Comparison of ENCODE assay signal across 14 mouse cellular contexts in genomic region chr19:5530138-5530524, GRCm38 (mm10). TPM values are rescaled to one million over a fixed set of nuclear protein-coding genes. Genes with fewer than 3 reads are reported as not detected.
DNase-seq lines count a peak whose midpoint lies in the region; ATAC-seq and TF ChIP-seq lines count a peak whose summit lies in the region.
"Had no signal": no experiment of that assay in that cellular context is flagged by ENCODE, and none has a peak within 500 bp of the region (broad histone marks: within the 10 kb centered on the region; RNA-seq: fewer than 3 reads in every experiment).

No protein-coding gene starts in this region.

- no peak for TF ChIP-seq RAD21 in CH12.LX (IDR thresholded peaks at IDR 0.05; ENCODE audit: low read depth, low read length)

- in situ Hi-C loops in CH12.LX (cut with MboI; ENCODE audit: low pct_ligation_motif_present, low pct_unique_long_range_greater_than_20kb, low sequenced_read_pairs), result no loop called here

- WGBS in embryonic facial prominence, embryonic 13.5 days, result 51% methylated on average over 7 of the region's 7 CpGs
- WGBS in embryonic facial prominence, embryonic 10.5 days, result 58% methylated on average over 7 of the region's 7 CpGs
- WGBS in kidney, embryonic 15.5 days, result 46% methylated on average over 7 of the region's 7 CpGs
- 17% methylated on average over 7 of the region's 7 CpGs for WGBS in midbrain, embryonic 13.5 days

- peaks cover 10% of the 10 kb centered on the region for H3K4me1 ChIP-seq in embryonic facial prominence, embryonic 13.5 days
- H3K4me1 ChIP-seq in embryonic facial prominence, embryonic 10.5 days, result peaks cover 9% of the 10 kb centered on the region
- H3K4me1 ChIP-seq in kidney, embryonic 15.5 days, result peaks cover 17% of the 10 kb centered on the region
- H3K4me1 ChIP-seq in CH12.LX (ENCODE audit: control insufficient read depth in 1 of 2, insufficient read depth in 2 of 2), result peaks cover 10 to 33% of the 10 kb centered on the region in 2 experiments
- peaks cover 19% of the 10 kb centered on the region for H3K4me1 ChIP-seq in midbrain, embryonic 13.5 days (replicated peaks)

- H3K9me3 ChIP-seq in embryonic facial prominence, embryonic 13.5 days, result no peaks in the 10 kb centered on the region
- H3K9me3 ChIP-seq in embryonic facial prominence, embryonic 10.5 days, result no peaks in the 10 kb centered on the region
- no peaks in the 10 kb centered on the region for H3K9me3 ChIP-seq in kidney, embryonic 15.5 days (replicated peaks)
- no peaks in the 10 kb centered on the region for H3K9me3 ChIP-seq in CH12.LX (replicated peaks; ENCODE audit: low read length)
- H3K9me3 ChIP-seq in midbrain, embryonic 13.5 days, result no peaks in the 10 kb centered on the region
- H3K9me3 ChIP-seq: G1E had no signal

- H3K27ac ChIP-seq in embryonic facial prominence, embryonic 13.5 days, result peak overlapping the region; percentile 23; the same call in 1 of the 2 replicates
- no peak overlapping the region for H3K27ac ChIP-seq in embryonic facial prominence, embryonic 10.5 days (replicated peaks)
- H3K27ac ChIP-seq in kidney, embryonic 15.5 days, result peak overlapping the region; percentile 92
- H3K27ac ChIP-seq in CH12.LX (ENCODE audit: insufficient read depth, low read depth), result no peak overlapping the region
- peak overlapping the region; percentile 19; the same call in 1 of the 2 replicates for H3K27ac ChIP-seq in midbrain, embryonic 13.5 days

- H3K9ac ChIP-seq in embryonic facial prominence, embryonic 13.5 days, result no peak overlapping the region
- no peak overlapping the region for H3K9ac ChIP-seq in kidney, embryonic 15.5 days
- H3K9ac ChIP-seq in CH12.LX (ENCODE audit: insufficient read depth, low read depth), result no peak overlapping the region
- no peak overlapping the region for H3K9ac ChIP-seq in midbrain, embryonic 13.5 days (replicated peaks)

- no peak overlapping the region for H3K4me3 ChIP-seq in embryonic facial prominence, embryonic 13.5 days
- H3K4me3 ChIP-seq in embryonic facial prominence, embryonic 10.5 days, result no peak overlapping the region
- H3K4me3 ChIP-seq in kidney, embryonic 15.5 days (replicated peaks), result no peak overlapping the region
- no peak overlapping the region for H3K4me3 ChIP-seq in CH12.LX (replicated peaks in 1 of 3; ENCODE audit: low read depth in 2 of 3, low read length in 2 of 3, poor library complexity in 1 of 3)
- H3K4me3 ChIP-seq in midbrain, embryonic 13.5 days (replicated peaks), result no peak overlapping the region
- H3K4me3 ChIP-seq: erythroblast, embryonic 14.5 days had no signal

- no peaks in the 10 kb centered on the region for H3K79me2 ChIP-seq in CH12.LX (replicated peaks; ENCODE audit: control insufficient read depth, extremely low read depth, insufficient read depth, poor library complexity, severe bottlenecking)

- H3K4me2 ChIP-seq in embryonic facial prominence, embryonic 13.5 days, result peak overlapping the region; percentile 58; the same call in 1 of the 2 replicates
- peak overlapping the region; percentile 55 for H3K4me2 ChIP-seq in kidney, embryonic 15.5 days
- peak overlapping the region; percentile 100; the same call in 1 of the 2 replicates for H3K4me2 ChIP-seq in CH12.LX (ENCODE audit: insufficient read depth, low read depth, poor library complexity, severe bottlenecking)
- H3K4me2 ChIP-seq in midbrain, embryonic 13.5 days (replicated peaks), result no peak overlapping the region; the same call in 1 of the 2 replicates

- no peak for TF ChIP-seq POLR2A in CH12.LX (IDR thresholded peaks at IDR 0.05; ENCODE audit: low read depth, low read length)

- H3K27me3 ChIP-seq in embryonic facial prominence, embryonic 13.5 days, result peaks cover 3% of the 10 kb centered on the region
- H3K27me3 ChIP-seq in embryonic facial prominence, embryonic 10.5 days (replicated peaks; ENCODE audit: low read depth, poor library complexity, severe bottlenecking), result peaks cover 31% of the 10 kb centered on the region
- no peaks in the 10 kb centered on the region for H3K27me3 ChIP-seq in kidney, embryonic 15.5 days
- peaks cover 18% of the 10 kb centered on the region for H3K27me3 ChIP-seq in CH12.LX (replicated peaks)
- H3K27me3 ChIP-seq in midbrain, embryonic 13.5 days, result peaks cover 12% of the 10 kb centered on the region; the same call in 1 of the 2 replicates

- dilution Hi-C loops in CH12.LX (cut with MboI; ENCODE audit: extremely low pct_ligation_motif_present, extremely low pct_unique_long_range_greater_than_20kb, low sequenced_read_pairs), result no loop called here

- TF ChIP-seq CTCF in CH12.LX (conservative IDR thresholded peaks at IDR 0.05 in 1 of 2, IDR thresholded peaks at IDR 0.05 in 1 of 2; ENCODE audit: low read depth in 2 of 2, low read length in 2 of 2), result no peak

- TF ChIP-seq EP300 in CH12.LX (IDR thresholded peaks at IDR 0.05; ENCODE audit: low read length), result no peak

- no peak for DNase-seq in embryonic facial prominence, embryonic 10.5 days (ENCODE audit: low spot score)
- DNase-seq in kidney, adult 8-10 months, result no peak
- DNase-seq in CH12.LX (ENCODE audit: extremely low read depth), result no peak
- no peak for DNase-seq in layer of hippocampus, postnatal 14 days (ENCODE audit: low spot score in 2 of 2)
- DNase-seq in adrenal gland, postnatal 4 days (ENCODE audit: low spot score in 2 of 2), result no peak
- DNase-seq: left cerebral cortex, postnatal 4 days; lung, postnatal 4 days; right cerebral cortex, postnatal 25 days had no signal

- no peaks in the 10 kb centered on the region for H3K36me3 ChIP-seq in embryonic facial prominence, embryonic 13.5 days
- no peaks in the 10 kb centered on the region for H3K36me3 ChIP-seq in embryonic facial prominence, embryonic 10.5 days (replicated peaks)
- no peaks in the 10 kb centered on the region for H3K36me3 ChIP-seq in kidney, embryonic 15.5 days
- no peaks in the 10 kb centered on the region for H3K36me3 ChIP-seq in CH12.LX (replicated peaks in 1 of 2; ENCODE audit: control insufficient read depth in 1 of 2, insufficient read depth in 1 of 2, low read length in 1 of 2)
- no peaks in the 10 kb centered on the region for H3K36me3 ChIP-seq in midbrain, embryonic 13.5 days
- H3K36me3 ChIP-seq: G1E had no signal

- no peak for ATAC-seq in embryonic facial prominence, embryonic 13.5 days (ENCODE audit: insufficient number of reproducible peaks, insufficient read depth, low FRiP score, low TSS enrichment, low read depth)
- ATAC-seq in kidney, embryonic 15.5 days (replicated peaks; ENCODE audit: low FRiP score), result no peak
- no peak for ATAC-seq in midbrain, embryonic 13.5 days

RNA-seq across cellular contexts. Expression of gene Snx32, which starts 19.8 kb away (rescaled TPM):
- 9.7 and 11.7 TPM in 2 replicates for polyA plus RNA-seq in embryonic facial prominence, embryonic 13.5 days (2015; fragmentation: Nextera tagmentation; extraction: Ambion mirVana)
- 6.3 and 8.4 TPM in 2 replicates for polyA plus RNA-seq in embryonic facial prominence, embryonic 10.5 days (2016; fragmentation: Nextera tagmentation; extraction: Ambion mirVana)
- polyA plus RNA-seq in kidney, embryonic 15.5 days (2015; fragmentation: Nextera tagmentation; extraction: Ambion mirVana), result 7.5 and 9.3 TPM in 2 replicates
- total RNA-seq in CH12.LX (2012; rRNA removed) (2.7 and 2.8 TPM in 2 replicates), CH12.LX (2014; rRNA removed) (0.75 and 0.96 TPM in 2 replicates)
- polyA plus RNA-seq in CH12.LX (2012; ENCODE audit: insufficient read length, low read depth), result 1.2 and 2.4 TPM in 2 replicates
- 70.4 and 73.6 TPM in 2 replicates for polyA plus RNA-seq in midbrain, embryonic 13.5 days (2015; fragmentation: Nextera tagmentation; extraction: Ambion mirVana)
- total RNA-seq in layer of hippocampus, postnatal 14 days (2021), result 10 to 100 TPM; 70.5 to 74.2 TPM
- 10 to 100 TPM; 15.1 to 16.0 TPM for total RNA-seq in adrenal gland, postnatal 4 days (2021)

RNA-seq across cellular contexts. Expression of gene 1700020D05Rik, which starts 26.5 kb away (rescaled TPM):
- not detected in 2 replicates for polyA plus RNA-seq in embryonic facial prominence, embryonic 13.5 days (2015; fragmentation: Nextera tagmentation; extraction: Ambion mirVana)
- polyA plus RNA-seq in embryonic facial prominence, embryonic 10.5 days (2016; fragmentation: Nextera tagmentation; extraction: Ambion mirVana), result not detected in 2 replicates
- polyA plus RNA-seq in kidney, embryonic 15.5 days (2015; fragmentation: Nextera tagmentation; extraction: Ambion mirVana), result 0.30 and 0.32 TPM in 2 replicates
- 0.25 and 0.34 TPM in 2 replicates for total RNA-seq in CH12.LX (2012; rRNA removed)
- total RNA-seq in CH12.LX (2014; rRNA removed), result 0.23 TPM in 1 of 2 replicates, not detected in the other
- 0.33 TPM in 1 of 2 replicates, not detected in the other for polyA plus RNA-seq in CH12.LX (2012; ENCODE audit: insufficient read length, low read depth)
- polyA plus RNA-seq in midbrain, embryonic 13.5 days (2015; fragmentation: Nextera tagmentation; extraction: Ambion mirVana), result 0.26 and 0.27 TPM in 2 replicates
- total RNA-seq in layer of hippocampus, postnatal 14 days (2021), result 1 to 10 TPM; 6.3 to 8.1 TPM
- 1 to 10 TPM; 3.0 to 3.5 TPM for total RNA-seq in adrenal gland, postnatal 4 days (2021)
- polyA plus RNA-seq: heart, embryonic 11.5 days had no signal

RNA-seq across cellular contexts. Expression of gene Ovol1, which starts 30.3 kb away (rescaled TPM):
- polyA plus RNA-seq in embryonic facial prominence, embryonic 13.5 days (2015; fragmentation: Nextera tagmentation; extraction: Ambion mirVana), result 5.8 and 6.4 TPM in 2 replicates
- 0.83 and 1.3 TPM in 2 replicates for polyA plus RNA-seq in embryonic facial prominence, embryonic 10.5 days (2016; fragmentation: Nextera tagmentation; extraction: Ambion mirVana)
- polyA plus RNA-seq in kidney, embryonic 15.5 days (2015; fragmentation: Nextera tagmentation; extraction: Ambion mirVana), result 11.3 and 12.0 TPM in 2 replicates
- not detected in 2 replicates for total RNA-seq in CH12.LX (2012; rRNA removed)
- total RNA-seq in CH12.LX (2014; rRNA removed), result not detected in 2 replicates
- polyA plus RNA-seq in CH12.LX (2012; ENCODE audit: insufficient read length, low read depth), result not detected in 2 replicates
- 0.14 TPM in 1 of 2 replicates, not detected in the other for polyA plus RNA-seq in midbrain, embryonic 13.5 days (2015; fragmentation: Nextera tagmentation; extraction: Ambion mirVana)
- not detected for total RNA-seq in layer of hippocampus, postnatal 14 days (2021)
- total RNA-seq in adrenal gland, postnatal 4 days (2021), result 1 to 10 TPM in 1 of 2 experiments, not detected in 1; 1.6 TPM
- total RNA-seq: left cerebral cortex, postnatal 4 days had no signal
- polyA plus RNA-seq: G1E had no signal

RNA-seq across cellular contexts. Expression of gene Ap5b1, which starts 37.7 kb away (rescaled TPM):
- polyA plus RNA-seq in embryonic facial prominence, embryonic 13.5 days (2015; fragmentation: Nextera tagmentation; extraction: Ambion mirVana), result 3.1 and 3.3 TPM in 2 replicates
- 2.1 and 2.6 TPM in 2 replicates for polyA plus RNA-seq in embryonic facial prominence, embryonic 10.5 days (2016; fragmentation: Nextera tagmentation; extraction: Ambion mirVana)
- polyA plus RNA-seq in kidney, embryonic 15.5 days (2015; fragmentation: Nextera tagmentation; extraction: Ambion mirVana), result 9.7 and 10.8 TPM in 2 replicates
- total RNA-seq in CH12.LX (2012; rRNA removed) (9.6 and 10.6 TPM in 2 replicates), CH12.LX (2014; rRNA removed) (3.2 and 3.6 TPM in 2 replicates)
- polyA plus RNA-seq in CH12.LX (2012; ENCODE audit: insufficient read length, low read depth), result 6.5 and 8.5 TPM in 2 replicates
- 2.0 and 2.3 TPM in 2 replicates for polyA plus RNA-seq in midbrain, embryonic 13.5 days (2015; fragmentation: Nextera tagmentation; extraction: Ambion mirVana)
- total RNA-seq in layer of hippocampus, postnatal 14 days (2021), result 1 to 10 TPM; 7.1 to 8.8 TPM
- total RNA-seq in adrenal gland, postnatal 4 days (2021), result 1 to 10 TPM; 6.0 to 8.9 TPM

RNA-seq across cellular contexts. Expression of gene Cfl1, which starts 39.9 kb away (rescaled TPM):
- 2,535 and 2,700 TPM in 2 replicates for polyA plus RNA-seq in embryonic facial prominence, embryonic 13.5 days (2015; fragmentation: Nextera tagmentation; extraction: Ambion mirVana)
- polyA plus RNA-seq in embryonic facial prominence, embryonic 10.5 days (2016; fragmentation: Nextera tagmentation; extraction: Ambion mirVana), result 3,028 and 3,069 TPM in 2 replicates
- 2,798 and 2,930 TPM in 2 replicates for polyA plus RNA-seq in kidney, embryonic 15.5 days (2015; fragmentation: Nextera tagmentation; extraction: Ambion mirVana)
- 818 and 982 TPM in 2 replicates for total RNA-seq in CH12.LX (2012; rRNA removed)
- total RNA-seq in CH12.LX (2014; rRNA removed), result 932 and 999 TPM in 2 replicates
- polyA plus RNA-seq in CH12.LX (2012; ENCODE audit: insufficient read length, low read depth), result 1,768 and 1,993 TPM in 2 replicates
- polyA plus RNA-seq in midbrain, embryonic 13.5 days (2015; fragmentation: Nextera tagmentation; extraction: Ambion mirVana), result 3,599 and 3,660 TPM in 2 replicates
- 1,000 to 10,000 TPM; 1,666 to 1,748 TPM for total RNA-seq in layer of hippocampus, postnatal 14 days (2021)
- 100 to 1,000 TPM; 789 to 859 TPM for total RNA-seq in adrenal gland, postnatal 4 days (2021)

Comparison
In these comparisons a context has a peak if more than half of its experiments do, and no peak if none do; other contexts are left out.
1. H3K27ac ChIP-seq: peak in embryonic facial prominence, embryonic 13.5 days (single experiment), kidney, embryonic 15.5 days (single experiment) and midbrain, embryonic 13.5 days (single experiment); none in embryonic facial prominence, embryonic 10.5 days (single experiment) and CH12.LX (single experiment).